Mouse (Mus musculus) small intestine, adult 2 months (tissue): ENCODE measurements around the gene Gm37240.

Experiments used
- CTCF ChIP-seq: fragments of 200-500 bp; IDR thresholded peaks from 2 replicates; pipeline ENCODE4 v1.5.1; 2012; ENCODE audit warnings: low read depth, mild to moderate bottlenecking, control low read depth, inconsistent platforms, low read length, moderate library complexity, mixed read lengths; ENCODE audit not compliant: insufficient replicate concordance, insufficient read length; ENCODE audit errors: extremely low read depth
- POLR2A ChIP-seq: fragments of 200-500 bp; IDR thresholded peaks from 2 replicates; pipeline ENCODE4 v1.6.1; 2012; ENCODE audit warnings: low read depth, mild to moderate bottlenecking, control low read depth, inconsistent platforms, low read length, moderate library complexity

GRCm38 (mm10) chr3:84594894-84595676 is 1292.2 kb downstream of the Gm37240 start:
- TF ChIP-seq POLR2A (no peak), CTCF (no peak)
